Mouse (Mus musculus) CH12.LX (cell line): Measurements from ENCODE around the gene Gpr34. TPM values are rescaled to one million over a fixed set of nuclear protein-coding genes. Genes with fewer than 3 reads are reported as not detected.

Experiments used
- DNase-seq: peaks from one replicate; pipeline ENCODE4 v3.0.0-alpha.2; 2013; ENCODE audit errors: extremely low read depth
- H3K27ac ChIP-seq: 2 replicates; pipeline ENCODE4 v1.5.1; 2012; ENCODE audit warnings: low read depth, mild to moderate bottlenecking, control low read depth, moderate library complexity; ENCODE audit not compliant: insufficient read depth
- H3K27me3 ChIP-seq: replicated peaks from 2 replicates; pipeline ENCODE3; 2012; ENCODE audit warnings: inconsistent platforms
- H3K36me3 ChIP-seq, 2 experiments: replicated peaks in 1 of 2; 2 replicates each; pipeline versions ENCODE3 to v1.6.1; 2012; ENCODE audit warnings: inconsistent platforms in 1 of 2, low read length in 1 of 2, mild to moderate bottlenecking in 1 of 2, mixed read lengths in 1 of 2, moderate library complexity in 1 of 2; ENCODE audit not compliant: control insufficient read depth in 1 of 2, insufficient read depth in 1 of 2
- H3K4me1 ChIP-seq, 2 experiments: 2 replicates each; pipeline ENCODE4 v1.6.1; 2012; ENCODE audit warnings: inconsistent platforms in 1 of 2, moderate library complexity in 1 of 2; ENCODE audit not compliant: insufficient read depth in 2 of 2, control insufficient read depth in 1 of 2
- H3K4me2 ChIP-seq: 2 replicates; pipeline ENCODE4 v1.6.1; 2012; ENCODE audit warnings: low read depth, mild to moderate bottlenecking, control low read depth; ENCODE audit not compliant: poor library complexity, insufficient read depth, severe bottlenecking
- H3K4me3 ChIP-seq, 3 experiments: fragments of 150-350 bp in 1 of 3; sonication (generic) in 1 of 3; replicated peaks in 1 of 3; 2 replicates each; pipeline versions ENCODE3 to v1.5.1; 2011 to 2012; ENCODE audit warnings: low read depth in 2 of 3, low read length in 2 of 3, mild to moderate bottlenecking in 2 of 3, moderate library complexity in 2 of 3, control low read depth in 1 of 3, improper control_type of control experiment in 1 of 3, inconsistent platforms in 1 of 3, mixed read lengths in 1 of 3; ENCODE audit not compliant: poor library complexity in 1 of 3
- H3K79me2 ChIP-seq: replicated peaks from 2 replicates; pipeline ENCODE4 v1.6.1; 2012; ENCODE audit warnings: mild to moderate bottlenecking, moderate library complexity; ENCODE audit not compliant: control insufficient read depth, poor library complexity, insufficient read depth, severe bottlenecking; ENCODE audit errors: extremely low read depth
- H3K9ac ChIP-seq: 2 replicates; pipeline ENCODE4 v1.6.1; 2012; ENCODE audit warnings: low read depth, mild to moderate bottlenecking, control low read depth, moderate library complexity; ENCODE audit not compliant: insufficient read depth
- H3K9me3 ChIP-seq: replicated peaks from 2 replicates; pipeline ENCODE3; 2012; ENCODE audit warnings: low read length, inconsistent platforms, mixed read lengths
- BHLHE40 ChIP-seq: IDR thresholded peaks from 2 replicates; pipeline ENCODE4 v1.6.1; 2011; ENCODE audit warnings: mild to moderate bottlenecking, low read depth, low read length, improper control_type of control experiment
- CTCF ChIP-seq, 2 experiments: IDR thresholded peaks in 1 of 2; conservative IDR thresholded peaks in 1 of 2; 2 replicates each; pipeline ENCODE4 v1.5.1; 2011 to 2012; ENCODE audit warnings: low read depth in 2 of 2, low read length in 2 of 2, improper control_type of control experiment in 1 of 2, inconsistent platforms in 1 of 2, mild to moderate bottlenecking in 1 of 2, moderate library complexity in 1 of 2
- E2F4 ChIP-seq: IDR thresholded peaks from 2 replicates; pipeline ENCODE4 v1.6.1; 2011; ENCODE audit warnings: low read depth, low read length, improper control_type of control experiment; ENCODE audit not compliant: insufficient replicate concordance
- ELF1 ChIP-seq: IDR thresholded peaks from 2 replicates; pipeline ENCODE4 v1.6.1; 2014; ENCODE audit warnings: low read depth, mild to moderate bottlenecking, inconsistent platforms, low read length, improper control_type of control experiment
- EP300 ChIP-seq: IDR thresholded peaks from 2 replicates; pipeline ENCODE4 v1.6.1; 2011; ENCODE audit warnings: low read length, improper control_type of control experiment
- GABPA ChIP-seq: IDR thresholded peaks from 2 replicates; pipeline ENCODE4 v1.6.1; 2012; ENCODE audit warnings: low read depth, low read length, improper control_type of control experiment, inconsistent platforms; ENCODE audit not compliant: insufficient replicate concordance
- JUN ChIP-seq: IDR thresholded peaks from 2 replicates; pipeline ENCODE4 v1.6.1; 2011; ENCODE audit warnings: low read depth, mild to moderate bottlenecking, low read length, improper control_type of control experiment, moderate library complexity; ENCODE audit not compliant: insufficient read depth
- JUND ChIP-seq: conservative IDR thresholded peaks from 2 replicates; pipeline ENCODE4 v1.6.1; 2011; ENCODE audit warnings: low read depth, low read length, improper control_type of control experiment
- MAFK ChIP-seq: IDR thresholded peaks from 2 replicates; pipeline ENCODE4 v1.6.1; 2011; ENCODE audit warnings: low read length, improper control_type of control experiment; ENCODE audit not compliant: insufficient replicate concordance
- MXI1 ChIP-seq: IDR thresholded peaks from 2 replicates; pipeline ENCODE4 v1.6.1; 2011; ENCODE audit warnings: mild to moderate bottlenecking, low read depth, low read length, improper control_type of control experiment
- NELFE ChIP-seq: IDR thresholded peaks from 2 replicates; pipeline ENCODE4 v1.6.1; 2011; ENCODE audit warnings: low read depth, low read length, improper control_type of control experiment
- PAX5 ChIP-seq: IDR thresholded peaks from 2 replicates; pipeline ENCODE4 v1.6.1; 2012; ENCODE audit warnings: low read length, inconsistent platforms, mixed read lengths
- POLR2A ChIP-seq: IDR thresholded peaks from 2 replicates; pipeline ENCODE4 v1.6.1; 2011; ENCODE audit warnings: low read depth, mild to moderate bottlenecking, improper control_type of control experiment, low read length
- SIN3A ChIP-seq: IDR thresholded peaks from 2 replicates; pipeline ENCODE4 v1.6.1; 2012; ENCODE audit warnings: low read length, improper control_type of control experiment, inconsistent platforms
- TBP ChIP-seq: conservative IDR thresholded peaks from 2 replicates; pipeline ENCODE4 v1.6.1; 2011; ENCODE audit warnings: low read depth, low read length, improper control_type of control experiment
- TCF12 ChIP-seq: IDR thresholded peaks from 2 replicates; pipeline ENCODE4 v1.6.1; 2014; ENCODE audit warnings: low read depth, mild to moderate bottlenecking, inconsistent platforms, low read length, improper control_type of control experiment
- USF1 ChIP-seq: IDR thresholded peaks from 2 replicates; pipeline ENCODE4 v1.6.1; 2014; ENCODE audit warnings: low read depth, mild to moderate bottlenecking, inconsistent platforms, low read length, improper control_type of control experiment
- ZC3H11A ChIP-seq: IDR thresholded peaks from 2 replicates; pipeline ENCODE4 v1.6.1; 2012; ENCODE audit warnings: low read depth, mild to moderate bottlenecking, inconsistent platforms, low read length, improper control_type of control experiment
- ZKSCAN1 ChIP-seq: IDR thresholded peaks from 2 replicates; pipeline ENCODE4 v1.6.1; 2012; ENCODE audit warnings: low read depth, inconsistent platforms, low read length, improper control_type of control experiment, borderline replicate concordance
- dilution Hi-C: fragments of 300-500 bp; cut with MboI; formaldehyde crosslinking; loops from 2 replicates; pipeline ENCODE4 v1.14.3; 2020; ENCODE audit warnings: low sequenced_read_pairs; ENCODE audit not compliant: extremely low pct_unique_long_range_greater_than_20kb, extremely low pct_ligation_motif_present
- in situ Hi-C: fragments of 300-500 bp; cut with MboI; formaldehyde crosslinking; loops from 3 replicates; pipeline ENCODE4 v1.14.3; 2019; ENCODE audit warnings: low sequenced_read_pairs, low pct_ligation_motif_present, low pct_unique_long_range_greater_than_20kb, mixed read lengths
- polyA plus RNA-seq: library from polyadenylated mRNA; unstranded; fragments of >175 nt; gene quantifications from 2 replicates; pipeline ENCODE4 v1.2.1, GENCODE M21; 2012; ENCODE audit warnings: low read depth; ENCODE audit not compliant: insufficient read length
- total RNA-seq, 2 experiments: library from RNA; depleted of rRNA; stranded (reverse); fragments of 300-350 nt in 1 of 2; fragments of >200 nt in 1 of 2; gene quantifications; 2 replicates each; pipeline ENCODE4 v1.2.3; 2012 to 2014

Gpr34 gene
- total and polyA plus RNA-seq, 3 experiments = 1.5 to 15.7 (median 4.1) TPM

DNA sequence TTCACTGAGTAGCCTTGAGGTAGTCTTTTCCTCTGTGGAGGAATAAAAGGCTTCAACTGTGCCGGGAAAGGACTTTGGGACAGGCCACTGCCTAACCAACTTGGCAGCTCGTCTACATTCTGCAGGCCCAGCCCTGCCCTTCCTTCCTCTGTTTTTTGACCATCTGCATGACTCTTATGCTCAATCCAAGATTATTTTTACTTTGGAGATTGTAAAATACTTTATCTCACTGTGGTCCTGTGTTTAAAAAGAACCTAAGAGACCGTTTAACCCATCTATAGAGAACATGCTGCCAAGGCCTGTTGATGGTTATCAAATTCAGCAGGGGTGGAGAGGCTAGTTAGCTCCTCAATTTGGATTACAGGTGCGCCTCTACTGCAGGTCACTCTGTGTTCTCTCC lies 10.4 kb upstream of the Gpr34 start:
- Histone ChIP-seq H3K4me1 (peaks cover 0 to 9% of the 10 kb centered on the region in 2 experiments; a peak in 2 of 4 replicates), H3K27ac (no peak overlapping the region), H3K79me2 (no peaks in the 10 kb centered on the region), H3K4me2 (no peak overlapping the region), H3K4me3 (no peak overlapping the region), H3K9ac (no peak overlapping the region), H3K27me3 (no peaks in the 10 kb centered on the region), H3K36me3 (no peaks in the 10 kb centered on the region), H3K9me3 (no peaks in the 10 kb centered on the region)
- in situ Hi-C loops (no loop called here), dilution Hi-C loops (no loop called here)
- DNase-seq = no peak
- TF ChIP-seq ELF1 = no peak
- TF ChIP-seq ZKSCAN1 = no peak
- TF ChIP-seq PAX5 = no peak
- no peak for TF ChIP-seq JUND
- TF ChIP-seq SIN3A = no peak
- no peak for TF ChIP-seq ZC3H11A
- no peak for TF ChIP-seq JUN
- no peak for TF ChIP-seq POLR2A
- no peak for TF ChIP-seq TBP
- no peak for TF ChIP-seq GABPA
- TF ChIP-seq MAFK = no peak
- no peak for TF ChIP-seq USF1

- Histone ChIP-seq H3K27ac (no peak overlapping the region), H3K4me3 (no peak overlapping the region), H3K79me2 (no peaks in the 10 kb centered on the region), H3K36me3 (no peaks in the 10 kb centered on the region), H3K9ac (no peak overlapping the region), H3K4me1 (no peaks in the 10 kb centered on the region; a peak in 1 of 4 replicates), H3K4me2 (no peak overlapping the region), H3K27me3 (no peaks in the 10 kb centered on the region), H3K9me3 (no peaks in the 10 kb centered on the region)
- TF ChIP-seq POLR2A (no peak), SIN3A (no peak), EP300 (no peak), CTCF (conservative IDR thresholded peaks at IDR 0.05 in 1 of 2, IDR thresholded peaks at IDR 0.05 in 1 of 2; ENCODE audit: low read depth in 2 of 2, low read length in 2 of 2) (no peak), ZKSCAN1 (no peak), TCF12 (no peak), E2F4 (no peak)
- in situ Hi-C loops (no loop called here), dilution Hi-C loops (no loop called here)
- DNase-seq = no peak
Observed at GRCm38 (mm10) chrX:13622654-13623053, 9.2 kb upstream of the Gpr34 start.

DNA sequence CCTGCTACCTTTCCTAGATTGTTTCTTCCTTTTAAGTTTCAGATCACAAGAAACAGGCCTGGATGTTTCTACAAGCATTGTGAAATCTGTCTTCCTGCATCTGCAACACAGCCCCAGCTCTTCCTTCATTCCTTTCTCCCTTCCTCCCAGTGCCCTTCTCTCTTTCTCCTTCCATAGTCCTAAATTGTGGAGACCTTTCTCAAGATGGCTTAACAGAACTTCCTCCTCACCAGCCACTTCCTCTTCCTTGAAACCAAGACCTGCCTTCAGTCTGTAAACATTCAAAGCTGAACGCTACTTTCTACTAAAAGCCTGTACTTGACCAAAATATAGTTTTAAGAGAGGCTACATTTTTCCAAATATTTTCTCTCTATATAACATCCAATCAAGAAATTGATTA lies 4.5 kb downstream of the Gpr34 start:
- in situ Hi-C loops (no loop called here), dilution Hi-C loops (no loop called here)
- Histone ChIP-seq H3K4me3 (no peak overlapping the region), H3K4me2 (no peak overlapping the region), H3K79me2 (no peaks in the 10 kb centered on the region; the same call in 1 of the 2 replicates), H3K9me3 (no peaks in the 10 kb centered on the region), H3K27ac (no peak overlapping the region), H3K9ac (no peak overlapping the region), H3K36me3 (no peaks in the 10 kb centered on the region), H3K4me1 (peaks cover 0 to 6% of the 10 kb centered on the region in 2 experiments; a peak in 1 of 4 replicates), H3K27me3 (no peaks in the 10 kb centered on the region)
- DNase-seq = no peak
- TF ChIP-seq ZC3H11A (no peak), BHLHE40 (no peak), MXI1 (no peak), E2F4 (no peak), TBP (no peak), NELFE (no peak), SIN3A (no peak)
